In the genomic region with DNA sequence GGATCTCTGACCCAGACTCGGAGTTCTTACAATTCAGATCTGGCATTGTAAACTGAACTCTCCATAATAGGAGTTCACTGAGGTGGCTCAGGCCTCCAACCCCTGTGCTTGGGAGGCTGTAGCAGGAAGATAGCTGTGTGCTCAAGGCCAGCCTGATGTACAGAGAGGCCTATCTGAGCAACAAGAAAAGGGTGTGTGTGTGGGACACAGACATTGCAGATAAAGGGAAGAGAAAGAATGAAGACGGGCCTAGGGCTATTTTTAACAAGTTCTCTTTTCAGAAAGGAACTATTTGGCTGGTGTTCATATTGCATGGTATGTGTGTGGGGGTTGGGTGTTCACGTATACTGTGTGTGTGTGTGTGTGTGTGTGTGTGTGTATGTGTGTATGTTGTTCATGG, we compare ENCODE assay signal across 12 mouse cellular contexts. TPM values are rescaled to one million over a fixed set of nuclear protein-coding genes. Genes with fewer than 3 reads are reported as not detected.
A peak's percentile ranks its signal among the peaks of the same experiment; 100 is the strongest.
DNase-seq lines count a peak whose midpoint lies in the region; ATAC-seq and TF ChIP-seq lines count a peak whose summit lies in the region.
"Had no signal": no experiment of that assay in that cellular context is flagged by ENCODE, and none has a peak within 500 bp of the region (broad histone marks: within the 10 kb centered on the region; RNA-seq: fewer than 3 reads in every experiment).

No protein-coding gene starts in this region.

- TF ChIP-seq CTCF in heart, adult 2 months (IDR thresholded peaks at IDR 0.05) = no peak
- TF ChIP-seq CTCF in CH12.LX (conservative IDR thresholded peaks at IDR 0.05 in 1 of 2, IDR thresholded peaks at IDR 0.05 in 1 of 2; ENCODE audit: low read depth in 2 of 2, low read length in 2 of 2) = no peak
- no peak for TF ChIP-seq CTCF in liver, postnatal 0 days (IDR thresholded peaks at IDR 0.05; ENCODE audit: low read depth)

- TF ChIP-seq POLR2A in heart, adult 2 months (IDR thresholded peaks at IDR 0.05; ENCODE audit: insufficient read depth, low read depth, low read length) = no peak
- 0 out of 2 replicates have a peak, but pooled peaks have one; percentile 30 for TF ChIP-seq POLR2A in CH12.LX (IDR thresholded peaks at IDR 0.05; ENCODE audit: low read depth, low read length)

- H3K4me2 ChIP-seq in heart, embryonic 16.5 days (ENCODE audit: low read depth, low read length) = no peak overlapping the region
- no peak overlapping the region for H3K4me2 ChIP-seq in CH12.LX (ENCODE audit: insufficient read depth, low read depth, poor library complexity, severe bottlenecking)
- peak overlapping the region; percentile 52 for H3K4me2 ChIP-seq in liver, postnatal 0 days (ENCODE audit: low read depth, low read length)
- H3K4me2 ChIP-seq: hindbrain, embryonic 14.5 days had no signal

- H3K36me3 ChIP-seq in heart, embryonic 16.5 days (ENCODE audit: control insufficient read depth, insufficient read depth) = peaks cover 37% of the 10 kb centered on the region
- peaks cover 6% of the 10 kb centered on the region for H3K36me3 ChIP-seq in heart, adult 2 months (ENCODE audit: control insufficient read depth, insufficient read depth, low read length)
- peaks cover 58 to 91% of the 10 kb centered on the region in 2 experiments for H3K36me3 ChIP-seq in CH12.LX (replicated peaks in 1 of 2; ENCODE audit: control insufficient read depth in 1 of 2, insufficient read depth in 1 of 2, low read length in 1 of 2)
- H3K36me3 ChIP-seq in liver, postnatal 0 days (replicated peaks; ENCODE audit: insufficient read depth, low read length) = peaks cover 54% of the 10 kb centered on the region

- in situ Hi-C loops in CH12.LX (cut with MboI; ENCODE audit: low pct_ligation_motif_present, low pct_unique_long_range_greater_than_20kb, low sequenced_read_pairs) = no loop called here

- peak overlapping the region; percentile 65 for H3K27ac ChIP-seq in heart, embryonic 16.5 days (ENCODE audit: low read length)
- H3K27ac ChIP-seq in heart, adult 2 months = no peak overlapping the region; the same call in 1 of the 2 replicates
- H3K27ac ChIP-seq in CH12.LX (ENCODE audit: insufficient read depth, low read depth) = peak overlapping the region; percentile 48; the same call in 1 of the 2 replicates
- H3K27ac ChIP-seq in liver, postnatal 0 days (ENCODE audit: low read depth) = peak overlapping the region; percentile 31
- H3K27ac ChIP-seq: hindbrain, embryonic 14.5 days had no signal

- no peak overlapping the region for H3K9ac ChIP-seq in heart, embryonic 16.5 days (ENCODE audit: low read length)
- no peak overlapping the region for H3K9ac ChIP-seq in heart, adult 2 months (ENCODE audit: low read depth, low read length)
- H3K9ac ChIP-seq in CH12.LX (ENCODE audit: insufficient read depth, low read depth) = no peak overlapping the region
- H3K9ac ChIP-seq in liver, postnatal 0 days (replicated peaks) = no peak overlapping the region
- H3K9ac ChIP-seq: hindbrain, embryonic 14.5 days had no signal

- no peak overlapping the region for H3K4me3 ChIP-seq in heart, embryonic 16.5 days (ENCODE audit: low read length)
- no peak overlapping the region for H3K4me3 ChIP-seq in heart, adult 2 months
- H3K4me3 ChIP-seq in CH12.LX (replicated peaks in 1 of 3; ENCODE audit: low read depth in 2 of 3, low read length in 2 of 3, poor library complexity in 1 of 3) = no peak overlapping the region
- no peak overlapping the region for H3K4me3 ChIP-seq in liver, postnatal 0 days (ENCODE audit: low read depth, low read length)
- H3K4me3 ChIP-seq: myocyte had no signal

- intact Hi-C loops in heart, adult 2 months (cut with DNase I) = no loop called here

- DNase-seq in heart, adult 2 months = no peak
- DNase-seq in CH12.LX (ENCODE audit: extremely low read depth) = no peak
- DNase-seq in c-Kit-positive CD71-positive TER-119-positive erythroid progenitor cells, embryonic 14.5 days (ENCODE audit: low spot score) = peak; percentile 75
- DNase-seq in liver, postnatal 0 days = no peak
- DNase-seq in cerebellum, postnatal 14 days = no peak
- no peak for DNase-seq in embryo, embryonic 11 days
- DNase-seq in adrenal gland, postnatal 36 days = no peak
- DNase-seq: kidney, postnatal 10 days had no signal

- TF ChIP-seq EP300 in heart, adult 2 months (IDR thresholded peaks at IDR 0.05; ENCODE audit: insufficient read depth, low read depth, low read length) = no peak
- no peak for TF ChIP-seq EP300 in CH12.LX (IDR thresholded peaks at IDR 0.05; ENCODE audit: low read length)
- peak; percentile 85 for TF ChIP-seq EP300 in liver, postnatal 0 days (IDR thresholded peaks at IDR 0.05; ENCODE audit: low read depth)

- dilution Hi-C loops in CH12.LX (cut with MboI; ENCODE audit: extremely low pct_ligation_motif_present, extremely low pct_unique_long_range_greater_than_20kb, low sequenced_read_pairs) = no loop called here

- WGBS in heart, embryonic 16.5 days = 47% methylated on average over 3 of the region's 3 CpGs
- 40% methylated on average over 3 of the region's 3 CpGs for WGBS in heart, adult 2 months
- 30% methylated on average over 3 of the region's 3 CpGs for WGBS in liver, postnatal 0 days (ENCODE audit: insufficient replicate concordance)

- H3K4me1 ChIP-seq in heart, embryonic 16.5 days (ENCODE audit: control insufficient read depth, insufficient read depth, low read length) = peaks cover 29% of the 10 kb centered on the region
- no peaks in the 10 kb centered on the region; the same call in 1 of the 2 replicates for H3K4me1 ChIP-seq in heart, adult 2 months (ENCODE audit: control insufficient read depth, insufficient read depth, low read length)
- peaks cover 9 to 61% of the 10 kb centered on the region in 2 experiments for H3K4me1 ChIP-seq in CH12.LX (ENCODE audit: control insufficient read depth in 1 of 2, insufficient read depth in 2 of 2)
- peaks cover 11% of the 10 kb centered on the region for H3K4me1 ChIP-seq in liver, postnatal 0 days (ENCODE audit: insufficient read depth)

- H3K79me2 ChIP-seq in heart, adult 2 months (replicated peaks; ENCODE audit: control insufficient read depth, insufficient read depth, low read length) = no peaks in the 10 kb centered on the region
- H3K79me2 ChIP-seq in CH12.LX (replicated peaks; ENCODE audit: control insufficient read depth, extremely low read depth, insufficient read depth, poor library complexity, severe bottlenecking) = peaks cover 51% of the 10 kb centered on the region

- H3K27me3 ChIP-seq in heart, embryonic 16.5 days (ENCODE audit: control insufficient read depth, insufficient read depth, low read length) = no peaks in the 10 kb centered on the region
- no peaks in the 10 kb centered on the region for H3K27me3 ChIP-seq in heart, adult 2 months (ENCODE audit: control insufficient read depth, insufficient read depth, low read length)
- H3K27me3 ChIP-seq in CH12.LX (replicated peaks) = no peaks in the 10 kb centered on the region
- H3K27me3 ChIP-seq in liver, postnatal 0 days (ENCODE audit: insufficient read depth, low read length) = no peaks in the 10 kb centered on the region

- ATAC-seq in heart, embryonic 16.5 days (replicated peaks; ENCODE audit: extremely low read depth, insufficient read depth, low FRiP score) = peak; percentile 35
- peak; percentile 88 for ATAC-seq in liver, postnatal 0 days
- ATAC-seq: lung, postnatal 0 days had no signal

- TF ChIP-seq RAD21 in CH12.LX (IDR thresholded peaks at IDR 0.05; ENCODE audit: low read depth, low read length) = no peak

- no peaks in the 10 kb centered on the region for H3K9me3 ChIP-seq in heart, embryonic 16.5 days (replicated peaks; ENCODE audit: control insufficient read depth, low read length)
- H3K9me3 ChIP-seq in CH12.LX (replicated peaks; ENCODE audit: low read length) = no peaks in the 10 kb centered on the region
- H3K9me3 ChIP-seq in liver, postnatal 0 days (ENCODE audit: low read length) = no peaks in the 10 kb centered on the region

RNA-seq across cellular contexts. Expression of a gene that starts 6.6 kb away (rescaled TPM):
- polyA plus RNA-seq in heart, embryonic 16.5 days (2015; fragmentation: Nextera tagmentation; extraction: Ambion mirVana) = 94.3 and 131 TPM in 2 replicates
- total RNA-seq in heart, adult 2 months (2021) = 10 to 100 TPM; 14.9 to 16.1 TPM
- polyA plus RNA-seq in heart, adult 2 months (2012; rRNA removed) = 11.8 and 15.3 TPM in 2 replicates
- total RNA-seq in CH12.LX (2012; rRNA removed) = 73.4 and 82.8 TPM in 2 replicates
- 117 and 121 TPM in 2 replicates for total RNA-seq in CH12.LX (2014; rRNA removed)
- 112 and 130 TPM in 2 replicates for polyA plus RNA-seq in CH12.LX (2012; ENCODE audit: insufficient read length, low read depth)
- 86.0 and 90.6 TPM in 2 replicates for polyA plus RNA-seq in liver, postnatal 0 days (2015; fragmentation: Nextera tagmentation; extraction: Ambion mirVana)
- total RNA-seq in adrenal gland, postnatal 36 days (2021) = 10 to 100 TPM; 73.7 to 77.0 TPM

RNA-seq across cellular contexts. Expression of a gene that starts 7.4 kb away (rescaled TPM):
- 22.4 and 24.6 TPM in 2 replicates for polyA plus RNA-seq in heart, embryonic 16.5 days (2015; fragmentation: Nextera tagmentation; extraction: Ambion mirVana)
- total RNA-seq in heart, adult 2 months (2021) = 10 to 100 TPM; 18.1 to 19.8 TPM
- 18.2 and 19.9 TPM in 2 replicates for polyA plus RNA-seq in heart, adult 2 months (2012; rRNA removed)
- total RNA-seq in CH12.LX (2012; rRNA removed) (6.2 and 7.3 TPM in 2 replicates), CH12.LX (2014; rRNA removed) (11.7 and 14.4 TPM in 2 replicates)
- 27.0 and 34.0 TPM in 2 replicates for polyA plus RNA-seq in CH12.LX (2012; ENCODE audit: insufficient read length, low read depth)
- polyA plus RNA-seq in liver, postnatal 0 days (2015; fragmentation: Nextera tagmentation; extraction: Ambion mirVana) = 11.7 and 12.1 TPM in 2 replicates
- 10 to 100 TPM; 17.7 to 21.7 TPM for total RNA-seq in adrenal gland, postnatal 36 days (2021)

RNA-seq across cellular contexts. Expression of a gene that starts 7.4 kb away (rescaled TPM):
- 39.2 and 40.2 TPM in 2 replicates for polyA plus RNA-seq in heart, embryonic 16.5 days (2015; fragmentation: Nextera tagmentation; extraction: Ambion mirVana)
- 10 to 100 TPM; 21.8 to 24.3 TPM for total RNA-seq in heart, adult 2 months (2021)
- 13.9 and 20.0 TPM in 2 replicates for polyA plus RNA-seq in heart, adult 2 months (2012; rRNA removed)
- total RNA-seq in CH12.LX (2012; rRNA removed) (33.7 and 36.9 TPM in 2 replicates), CH12.LX (2014; rRNA removed) (31.4 and 31.8 TPM in 2 replicates)
- polyA plus RNA-seq in CH12.LX (2012; ENCODE audit: insufficient read length, low read depth) = 36.1 and 38.2 TPM in 2 replicates
- polyA plus RNA-seq in liver, postnatal 0 days (2015; fragmentation: Nextera tagmentation; extraction: Ambion mirVana) = 20.3 and 24.2 TPM in 2 replicates
- 10 to 100 TPM; 32.4 to 47.5 TPM for total RNA-seq in adrenal gland, postnatal 36 days (2021)

RNA-seq across cellular contexts. Expression of a gene that starts 15.2 kb away (rescaled TPM):
- polyA plus RNA-seq in heart, embryonic 16.5 days (2015; fragmentation: Nextera tagmentation; extraction: Ambion mirVana) = 1,358 and 1,596 TPM in 2 replicates
- 100 to 1,000 TPM; 232 to 256 TPM for total RNA-seq in heart, adult 2 months (2021)
- 546 and 797 TPM in 2 replicates for polyA plus RNA-seq in heart, adult 2 months (2012; rRNA removed)
- total RNA-seq in CH12.LX (2012; rRNA removed) (546 and 673 TPM in 2 replicates), CH12.LX (2014; rRNA removed) (203 and 257 TPM in 2 replicates)
- polyA plus RNA-seq in CH12.LX (2012; ENCODE audit: insufficient read length, low read depth) = 612 and 618 TPM in 2 replicates
- 936 and 952 TPM in 2 replicates for polyA plus RNA-seq in liver, postnatal 0 days (2015; fragmentation: Nextera tagmentation; extraction: Ambion mirVana)
- total RNA-seq in adrenal gland, postnatal 36 days (2021) = 1,000 to 10,000 TPM; 1,319 to 1,418 TPM

RNA-seq across cellular contexts. Expression of a gene that starts 32.8 kb away (rescaled TPM):
- polyA plus RNA-seq in heart, embryonic 16.5 days (2015; fragmentation: Nextera tagmentation; extraction: Ambion mirVana) = 1,055 and 1,099 TPM in 2 replicates
- 10 to 100 TPM; 65.1 to 85.6 TPM for total RNA-seq in heart, adult 2 months (2021)
- polyA plus RNA-seq in heart, adult 2 months (2012; rRNA removed) = 65.2 and 83.8 TPM in 2 replicates
- total RNA-seq in CH12.LX (2012; rRNA removed) = 312 and 488 TPM in 2 replicates
- total RNA-seq in CH12.LX (2014; rRNA removed) = 456 and 502 TPM in 2 replicates
- polyA plus RNA-seq in CH12.LX (2012; ENCODE audit: insufficient read length, low read depth) = 516 and 646 TPM in 2 replicates
- polyA plus RNA-seq in liver, postnatal 0 days (2015; fragmentation: Nextera tagmentation; extraction: Ambion mirVana) = 388 and 399 TPM in 2 replicates
- total RNA-seq in adrenal gland, postnatal 36 days (2021) = 100 to 1,000 TPM; 211 to 322 TPM
